Mouse (Mus musculus) megakaryocyte, embryonic 14.5 days (primary cell): Measurements from ENCODE around the gene Fam161b. TPM values are rescaled to one million over a fixed set of nuclear protein-coding genes. Genes with fewer than 3 reads are reported as not detected.

Experiments
- H3K27me3 ChIP-seq: replicated peaks from 2 replicates; pipeline ENCODE3; 2012; ENCODE audit warnings: inconsistent platforms
- H3K36me3 ChIP-seq: replicated peaks from 2 replicates; pipeline ENCODE3; 2012; ENCODE audit warnings: low read length, inconsistent platforms, mixed read lengths
- H3K4me1 ChIP-seq: 2 replicates; pipeline ENCODE4 v1.6.1; 2012; ENCODE audit warnings: inconsistent platforms
- H3K4me3 ChIP-seq: replicated peaks from 2 replicates; pipeline ENCODE3; 2012; ENCODE audit warnings: moderate library complexity, mild to moderate bottlenecking, inconsistent platforms
- H3K9me3 ChIP-seq: 2 replicates; pipeline ENCODE4 v1.6.1; 2012; ENCODE audit warnings: inconsistent platforms
- FLI1 ChIP-seq: IDR thresholded peaks from 2 replicates; pipeline ENCODE4 v1.6.1; 2012; ENCODE audit warnings: low read length, inconsistent platforms, mixed read lengths
- GATA1 ChIP-seq: IDR thresholded peaks from 3 replicates; pipeline ENCODE4 v1.6.1; 2012; ENCODE audit warnings: mixed read lengths, low read length, inconsistent platforms, borderline replicate concordance
- polyA plus RNA-seq: library from polyadenylated mRNA; stranded (reverse); fragments of >175 nt; gene quantifications from 2 replicates; pipeline ENCODE4 v1.2.3, GENCODE M21; 2012; ENCODE audit warnings: low replicate concordance; ENCODE audit not compliant: insufficient read depth

The Fam161b gene
- polyA plus RNA-seq, 1 experiment: 0.09 TPM

GRCm38 (mm10) chr12:84347192-84347591 is 14.4 kb downstream of the Fam161b start:
- Histone ChIP-seq H3K27me3 (no peaks in the 10 kb centered on the region), H3K4me1 (peaks cover 26% of the 10 kb centered on the region), H3K4me3 (no peak overlapping the region), H3K9me3 (no peaks in the 10 kb centered on the region), H3K36me3 (peaks cover 64% of the 10 kb centered on the region)
- TF ChIP-seq FLI1 (no peak), GATA1 (no peak)

DNA sequence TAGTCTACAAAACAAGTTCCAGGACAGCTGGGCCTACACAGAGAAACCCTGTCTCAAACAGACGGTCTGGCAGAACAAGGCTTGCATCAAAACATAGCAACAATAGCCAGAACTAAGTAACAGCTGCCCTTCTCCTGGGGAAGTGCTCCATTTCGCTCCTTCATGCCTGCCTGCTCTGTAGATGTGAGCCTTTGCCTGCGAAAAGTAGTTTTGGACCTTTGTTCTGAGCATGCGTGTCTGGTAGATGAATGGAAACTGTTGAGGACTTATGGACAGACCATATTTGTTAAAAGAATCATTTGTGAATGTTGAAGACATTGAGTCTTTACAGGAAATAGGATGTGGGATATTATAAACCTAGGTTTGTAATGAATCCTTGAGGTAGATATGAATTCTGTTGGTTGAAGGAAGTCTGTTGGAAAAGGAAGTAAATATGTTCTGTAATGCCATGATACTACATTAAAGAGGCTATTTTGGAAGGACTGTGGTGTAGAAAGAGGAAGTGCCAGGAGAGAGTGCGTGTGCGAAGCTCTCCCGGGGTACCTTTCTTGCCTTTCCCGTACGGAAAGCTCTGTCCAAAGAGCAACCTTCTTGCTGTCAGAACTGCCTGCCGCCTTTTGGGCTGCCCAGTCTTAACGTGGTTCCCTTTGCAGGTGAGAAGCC is 24.5 kb downstream of the Fam161b start:
- peak overlapping the region; percentile 76 for H3K4me3 ChIP-seq
- no peaks in the 10 kb centered on the region for H3K27me3 ChIP-seq
- TF ChIP-seq FLI1 (no peak), GATA1 (no peak)
- H3K9me3 ChIP-seq: no peaks in the 10 kb centered on the region
- H3K36me3 ChIP-seq: peaks cover 91% of the 10 kb centered on the region
- peaks cover 31% of the 10 kb centered on the region for H3K4me1 ChIP-seq

DNA sequence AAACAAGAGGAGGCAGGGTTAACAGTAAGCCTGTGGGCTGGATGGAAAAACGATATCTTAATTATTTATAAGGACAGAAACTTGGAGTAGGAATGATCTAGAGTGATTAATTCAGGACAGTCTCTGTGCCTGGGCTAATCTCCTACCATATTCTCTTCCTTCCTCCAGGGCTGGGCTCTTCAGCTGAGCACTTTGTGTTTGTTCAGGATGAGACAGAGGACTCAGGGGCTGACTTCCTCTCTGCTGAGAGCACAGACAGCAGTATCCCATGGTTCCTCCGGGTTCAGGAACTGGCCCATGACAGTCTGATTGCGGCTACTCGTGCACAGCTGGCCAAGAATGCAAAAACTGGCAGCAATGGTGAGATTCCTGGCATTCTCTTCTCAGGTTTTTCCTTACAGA is 34.5 kb downstream of the Fam161b start:
- H3K4me1 ChIP-seq: peaks cover 21% of the 10 kb centered on the region
- no peaks in the 10 kb centered on the region for H3K27me3 ChIP-seq
- H3K36me3 ChIP-seq: peaks cover 78% of the 10 kb centered on the region
- H3K9me3 ChIP-seq: no peaks in the 10 kb centered on the region
- no peak for TF ChIP-seq GATA1
- TF ChIP-seq FLI1: no peak
- no peak overlapping the region for H3K4me3 ChIP-seq

GRCm38 (mm10) chr12:84316721-84317621 is 44.7 kb downstream of the Fam161b start, which contains the start of gene Zfp410:
Gene Zfp410, plus strand, starts transcription at chr12:84316852.
- TF ChIP-seq GATA1: no peak
- TF ChIP-seq FLI1: no peak
- peak within 1 kb of the TSS; percentile 99 for H3K4me3 ChIP-seq
- no peaks in the 10 kb centered on the region for H3K9me3 ChIP-seq
- H3K4me1 ChIP-seq: peaks cover 40% of the 10 kb centered on the region
- no peaks in the 10 kb centered on the region for H3K27me3 ChIP-seq
- H3K36me3 ChIP-seq: peaks cover 24% of the 10 kb centered on the region

DNA sequence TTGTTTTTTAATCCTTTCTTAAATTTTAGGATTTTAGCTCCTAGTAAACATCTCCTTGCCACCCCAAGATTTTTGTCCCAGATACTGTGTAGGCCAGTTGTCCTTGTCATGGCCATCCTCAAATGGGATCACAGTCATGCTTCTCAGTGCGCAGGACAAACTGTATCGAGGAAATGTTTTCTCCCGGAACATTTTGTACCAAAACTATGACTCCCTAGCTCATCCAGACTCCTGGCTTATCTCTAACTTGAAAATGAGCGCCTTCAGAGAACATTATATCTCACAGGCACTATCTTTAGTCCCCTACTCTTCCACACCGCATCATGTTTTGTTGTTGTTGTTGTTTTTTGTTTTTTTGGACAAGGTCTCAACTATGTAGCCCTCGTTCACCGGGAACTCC is 45.6 kb downstream of the Fam161b start:
- Histone ChIP-seq H3K4me3 (peak overlapping the region; percentile 99), H3K27me3 (no peaks in the 10 kb centered on the region), H3K9me3 (no peaks in the 10 kb centered on the region), H3K4me1 (peaks cover 32% of the 10 kb centered on the region), H3K36me3 (peaks cover 33% of the 10 kb centered on the region)
- no peak for TF ChIP-seq FLI1
- TF ChIP-seq GATA1: no peak

GRCm38 (mm10) chr12:84311306-84311705 is 50.3 kb downstream of the Fam161b start:
- Histone ChIP-seq H3K9me3 (no peaks in the 10 kb centered on the region), H3K36me3 (peaks cover 74% of the 10 kb centered on the region), H3K4me3 (no peak overlapping the region), H3K4me1 (peaks cover 4% of the 10 kb centered on the region), H3K27me3 (no peaks in the 10 kb centered on the region)
- no peak for TF ChIP-seq FLI1
- no peak for TF ChIP-seq GATA1

GRCm38 (mm10) chr12:84304554-84304953 is 57.1 kb downstream of the Fam161b start:
- Histone ChIP-seq H3K4me3 (no peak overlapping the region), H3K4me1 (peaks cover 10% of the 10 kb centered on the region), H3K27me3 (no peaks in the 10 kb centered on the region), H3K9me3 (no peaks in the 10 kb centered on the region), H3K36me3 (peaks cover 95% of the 10 kb centered on the region)
- TF ChIP-seq FLI1 (no peak), GATA1 (no peak)

GRCm38 (mm10) chr12:84304101-84304500 is 57.5 kb downstream of the Fam161b start:
- TF ChIP-seq FLI1: no peak
- TF ChIP-seq GATA1: no peak
- Histone ChIP-seq H3K27me3 (no peaks in the 10 kb centered on the region), H3K4me3 (no peak overlapping the region), H3K9me3 (no peaks in the 10 kb centered on the region), H3K4me1 (peaks cover 10% of the 10 kb centered on the region), H3K36me3 (peaks cover 96% of the 10 kb centered on the region)

DNA sequence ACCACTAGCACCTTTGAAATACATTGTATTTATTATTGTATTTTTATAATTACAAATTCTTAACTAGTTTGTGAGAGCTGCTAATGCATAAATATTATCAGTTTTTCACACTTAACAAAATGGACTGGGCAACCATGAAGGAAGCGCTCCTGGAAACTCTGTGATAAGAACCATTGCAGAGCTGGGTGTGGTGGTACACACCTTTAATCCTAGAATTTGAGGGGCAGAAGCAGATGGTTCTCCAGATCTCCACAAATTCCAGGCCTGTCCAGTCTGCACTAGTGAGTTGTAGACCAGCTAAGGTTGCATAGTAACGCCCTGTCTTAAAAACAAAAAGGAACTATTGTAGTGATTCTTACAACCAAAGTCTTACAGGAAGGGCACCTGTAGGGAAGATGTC is 62.4 kb downstream of the Fam161b start:
- H3K9me3 ChIP-seq: no peaks in the 10 kb centered on the region
- no peak for TF ChIP-seq GATA1
- TF ChIP-seq FLI1: no peak
- peaks cover 5% of the 10 kb centered on the region for H3K4me1 ChIP-seq
- H3K27me3 ChIP-seq: no peaks in the 10 kb centered on the region
- H3K36me3 ChIP-seq: peaks cover 95% of the 10 kb centered on the region
- H3K4me3 ChIP-seq: no peak overlapping the region

GRCm38 (mm10) chr12:84297851-84298250 is 63.8 kb downstream of the Fam161b start:
- no peaks in the 10 kb centered on the region for H3K9me3 ChIP-seq
- TF ChIP-seq GATA1: no peak
- no peak for TF ChIP-seq FLI1
- no peak overlapping the region for H3K4me3 ChIP-seq
- H3K36me3 ChIP-seq: peaks cover 94% of the 10 kb centered on the region
- no peaks in the 10 kb centered on the region for H3K27me3 ChIP-seq
- peaks cover 7% of the 10 kb centered on the region for H3K4me1 ChIP-seq

Other genes with a start within 250 kb of the Fam161b start
- 0.44 TPM in 1 of 2 replicates, not detected in the other for gene Dnal1, start 247.5 kb downstream of the Fam161b start, polyA plus RNA-seq
- 0.04 TPM in 1 of 2 replicates, not detected in the other for gene Pnma1, start 213.3 kb downstream of the Fam161b start, polyA plus RNA-seq
- gene Elmsan1, start 143.0 kb downstream of the Fam161b start, polyA plus RNA-seq: 9.8 and 10.1 TPM in 2 replicates
- 3.3 TPM in 1 of 2 replicates, not detected in the other for gene Ptgr2, start 76.6 kb downstream of the Fam161b start, polyA plus RNA-seq
- 2.2 TPM in 1 of 2 replicates, not detected in the other for gene Zfp410, start 45.0 kb downstream of the Fam161b start, polyA plus RNA-seq
- gene Coq6, start 176 bp downstream of the Fam161b start, polyA plus RNA-seq: 1.5 and 4.0 TPM in 2 replicates
- 0.83 and 1.0 TPM in 2 replicates for gene Entpd5, start 47.2 kb upstream of the Fam161b start, polyA plus RNA-seq
- gene Bbof1, start 47.2 kb upstream of the Fam161b start, polyA plus RNA-seq: 0.95 TPM in 1 of 2 replicates, not detected in the other
- 1.7 and 24.6 TPM in 2 replicates for gene Rnf113a2, start 55.4 kb upstream of the Fam161b start, polyA plus RNA-seq
- 0.53 and 1.5 TPM in 2 replicates for gene Aldh6a1, start 89.2 kb upstream of the Fam161b start, polyA plus RNA-seq
- 0.60 TPM in 1 of 2 replicates, not detected in the other for gene Lin52, start 89.6 kb upstream of the Fam161b start, polyA plus RNA-seq
- not detected in 2 replicates for gene Vsx2, start 207.9 kb upstream of the Fam161b start, polyA plus RNA-seq